Mouse (Mus musculus) CH12.LX (cell line): ENCODE measurements around the gene Ccdc114. TPM values are rescaled to one million over a fixed set of nuclear protein-coding genes. Genes with fewer than 3 reads are reported as not detected.

ENCODE experiments used
- DNase-seq: peaks from one replicate; pipeline ENCODE4 v3.0.0-alpha.2; 2013; ENCODE audit errors: extremely low read depth
- H3K27ac ChIP-seq: 2 replicates; pipeline ENCODE4 v1.5.1; 2012; ENCODE audit warnings: low read depth, mild to moderate bottlenecking, control low read depth, moderate library complexity; ENCODE audit not compliant: insufficient read depth
- H3K27me3 ChIP-seq: replicated peaks from 2 replicates; pipeline ENCODE3; 2012; ENCODE audit warnings: inconsistent platforms
- H3K36me3 ChIP-seq, 2 experiments: replicated peaks in 1 of 2; 2 replicates each; pipeline versions ENCODE3 to v1.6.1; 2012; ENCODE audit warnings: inconsistent platforms in 1 of 2, low read length in 1 of 2, mild to moderate bottlenecking in 1 of 2, mixed read lengths in 1 of 2, moderate library complexity in 1 of 2; ENCODE audit not compliant: control insufficient read depth in 1 of 2, insufficient read depth in 1 of 2
- H3K4me1 ChIP-seq, 2 experiments: 2 replicates each; pipeline ENCODE4 v1.6.1; 2012; ENCODE audit warnings: inconsistent platforms in 1 of 2, moderate library complexity in 1 of 2; ENCODE audit not compliant: insufficient read depth in 2 of 2, control insufficient read depth in 1 of 2
- H3K4me2 ChIP-seq: 2 replicates; pipeline ENCODE4 v1.6.1; 2012; ENCODE audit warnings: low read depth, mild to moderate bottlenecking, control low read depth; ENCODE audit not compliant: poor library complexity, insufficient read depth, severe bottlenecking
- H3K4me3 ChIP-seq, 3 experiments: fragments of 150-350 bp in 1 of 3; sonication (generic) in 1 of 3; replicated peaks in 1 of 3; 2 replicates each; pipeline versions ENCODE3 to v1.5.1; 2011 to 2012; ENCODE audit warnings: low read depth in 2 of 3, low read length in 2 of 3, mild to moderate bottlenecking in 2 of 3, moderate library complexity in 2 of 3, control low read depth in 1 of 3, improper control_type of control experiment in 1 of 3, inconsistent platforms in 1 of 3, mixed read lengths in 1 of 3; ENCODE audit not compliant: poor library complexity in 1 of 3
- H3K79me2 ChIP-seq: replicated peaks from 2 replicates; pipeline ENCODE4 v1.6.1; 2012; ENCODE audit warnings: mild to moderate bottlenecking, moderate library complexity; ENCODE audit not compliant: control insufficient read depth, poor library complexity, insufficient read depth, severe bottlenecking; ENCODE audit errors: extremely low read depth
- H3K9ac ChIP-seq: 2 replicates; pipeline ENCODE4 v1.6.1; 2012; ENCODE audit warnings: low read depth, mild to moderate bottlenecking, control low read depth, moderate library complexity; ENCODE audit not compliant: insufficient read depth
- H3K9me3 ChIP-seq: replicated peaks from 2 replicates; pipeline ENCODE3; 2012; ENCODE audit warnings: low read length, inconsistent platforms, mixed read lengths
- BHLHE40 ChIP-seq: IDR thresholded peaks from 2 replicates; pipeline ENCODE4 v1.6.1; 2011; ENCODE audit warnings: mild to moderate bottlenecking, low read depth, low read length, improper control_type of control experiment
- CHD1 ChIP-seq: IDR thresholded peaks from 2 replicates; pipeline ENCODE4 v1.6.1; 2012; ENCODE audit warnings: low read depth, low read length, improper control_type of control experiment, inconsistent platforms
- CTCF ChIP-seq, 2 experiments: IDR thresholded peaks in 1 of 2; conservative IDR thresholded peaks in 1 of 2; 2 replicates each; pipeline ENCODE4 v1.5.1; 2011 to 2012; ENCODE audit warnings: low read depth in 2 of 2, low read length in 2 of 2, improper control_type of control experiment in 1 of 2, inconsistent platforms in 1 of 2, mild to moderate bottlenecking in 1 of 2, moderate library complexity in 1 of 2
- E2F4 ChIP-seq: IDR thresholded peaks from 2 replicates; pipeline ENCODE4 v1.6.1; 2011; ENCODE audit warnings: low read depth, low read length, improper control_type of control experiment; ENCODE audit not compliant: insufficient replicate concordance
- ELF1 ChIP-seq: IDR thresholded peaks from 2 replicates; pipeline ENCODE4 v1.6.1; 2014; ENCODE audit warnings: low read depth, mild to moderate bottlenecking, inconsistent platforms, low read length, improper control_type of control experiment
- GABPA ChIP-seq: IDR thresholded peaks from 2 replicates; pipeline ENCODE4 v1.6.1; 2012; ENCODE audit warnings: low read depth, low read length, improper control_type of control experiment, inconsistent platforms; ENCODE audit not compliant: insufficient replicate concordance
- JUN ChIP-seq: IDR thresholded peaks from 2 replicates; pipeline ENCODE4 v1.6.1; 2011; ENCODE audit warnings: low read depth, mild to moderate bottlenecking, low read length, improper control_type of control experiment, moderate library complexity; ENCODE audit not compliant: insufficient read depth
- JUND ChIP-seq: conservative IDR thresholded peaks from 2 replicates; pipeline ENCODE4 v1.6.1; 2011; ENCODE audit warnings: low read depth, low read length, improper control_type of control experiment
- KAT2A ChIP-seq: IDR thresholded peaks from 2 replicates; pipeline ENCODE4 v1.6.1; 2012; ENCODE audit warnings: low read length, improper control_type of control experiment, inconsistent platforms; ENCODE audit not compliant: insufficient replicate concordance
- MEF2A ChIP-seq: IDR thresholded peaks from 2 replicates; pipeline ENCODE4 v1.6.1; 2014; ENCODE audit warnings: low read depth, mild to moderate bottlenecking, inconsistent platforms, low read length, improper control_type of control experiment, borderline replicate concordance
- MXI1 ChIP-seq: IDR thresholded peaks from 2 replicates; pipeline ENCODE4 v1.6.1; 2011; ENCODE audit warnings: mild to moderate bottlenecking, low read depth, low read length, improper control_type of control experiment
- NELFE ChIP-seq: IDR thresholded peaks from 2 replicates; pipeline ENCODE4 v1.6.1; 2011; ENCODE audit warnings: low read depth, low read length, improper control_type of control experiment
- NRF1 ChIP-seq: IDR thresholded peaks from 2 replicates; pipeline ENCODE4 v1.6.1; 2014; ENCODE audit warnings: low read depth, mild to moderate bottlenecking, inconsistent platforms, low read length, improper control_type of control experiment, moderate library complexity
- POLR2AphosphoS2 ChIP-seq: IDR thresholded peaks from 2 replicates; pipeline ENCODE4 v1.6.1; 2011; ENCODE audit warnings: low read depth, low read length, improper control_type of control experiment
- RAD21 ChIP-seq: IDR thresholded peaks from 2 replicates; pipeline ENCODE4 v1.6.1; 2011; ENCODE audit warnings: low read depth, mild to moderate bottlenecking, low read length, improper control_type of control experiment, moderate library complexity
- SMC3 ChIP-seq: IDR thresholded peaks from 2 replicates; pipeline ENCODE4 v1.6.1; 2011; ENCODE audit warnings: low read depth, low read length, improper control_type of control experiment
- TBP ChIP-seq: conservative IDR thresholded peaks from 2 replicates; pipeline ENCODE4 v1.6.1; 2011; ENCODE audit warnings: low read depth, low read length, improper control_type of control experiment
- TCF12 ChIP-seq: IDR thresholded peaks from 2 replicates; pipeline ENCODE4 v1.6.1; 2014; ENCODE audit warnings: low read depth, mild to moderate bottlenecking, inconsistent platforms, low read length, improper control_type of control experiment
- USF1 ChIP-seq: IDR thresholded peaks from 2 replicates; pipeline ENCODE4 v1.6.1; 2014; ENCODE audit warnings: low read depth, mild to moderate bottlenecking, inconsistent platforms, low read length, improper control_type of control experiment
- USF2 ChIP-seq: conservative IDR thresholded peaks from 2 replicates; pipeline ENCODE4 v1.6.1; 2011; ENCODE audit warnings: low read depth, low read length, improper control_type of control experiment
- ZKSCAN1 ChIP-seq: IDR thresholded peaks from 2 replicates; pipeline ENCODE4 v1.6.1; 2012; ENCODE audit warnings: low read depth, inconsistent platforms, low read length, improper control_type of control experiment, borderline replicate concordance
- ZNF384 ChIP-seq: IDR thresholded peaks from 2 replicates; pipeline ENCODE4 v1.6.1; 2012; ENCODE audit warnings: low read depth, low read length, improper control_type of control experiment, inconsistent platforms
- dilution Hi-C: fragments of 300-500 bp; cut with MboI; formaldehyde crosslinking; loops from 2 replicates; pipeline ENCODE4 v1.14.3; 2020; ENCODE audit warnings: low sequenced_read_pairs; ENCODE audit not compliant: extremely low pct_unique_long_range_greater_than_20kb, extremely low pct_ligation_motif_present
- in situ Hi-C: fragments of 300-500 bp; cut with MboI; formaldehyde crosslinking; loops from 3 replicates; pipeline ENCODE4 v1.14.3; 2019; ENCODE audit warnings: low sequenced_read_pairs, low pct_ligation_motif_present, low pct_unique_long_range_greater_than_20kb, mixed read lengths
- polyA plus RNA-seq: library from polyadenylated mRNA; unstranded; fragments of >175 nt; gene quantifications from 2 replicates; pipeline ENCODE4 v1.2.1, GENCODE M21; 2012; ENCODE audit warnings: low read depth; ENCODE audit not compliant: insufficient read length
- total RNA-seq, 2 experiments: library from RNA; depleted of rRNA; stranded (reverse); fragments of 300-350 nt in 1 of 2; fragments of >200 nt in 1 of 2; gene quantifications; 2 replicates each; pipeline ENCODE4 v1.2.3; 2012 to 2014

Ccdc114 gene
- total and polyA plus RNA-seq, 3 experiments: 0.11 TPM; not detected in 2

DNA sequence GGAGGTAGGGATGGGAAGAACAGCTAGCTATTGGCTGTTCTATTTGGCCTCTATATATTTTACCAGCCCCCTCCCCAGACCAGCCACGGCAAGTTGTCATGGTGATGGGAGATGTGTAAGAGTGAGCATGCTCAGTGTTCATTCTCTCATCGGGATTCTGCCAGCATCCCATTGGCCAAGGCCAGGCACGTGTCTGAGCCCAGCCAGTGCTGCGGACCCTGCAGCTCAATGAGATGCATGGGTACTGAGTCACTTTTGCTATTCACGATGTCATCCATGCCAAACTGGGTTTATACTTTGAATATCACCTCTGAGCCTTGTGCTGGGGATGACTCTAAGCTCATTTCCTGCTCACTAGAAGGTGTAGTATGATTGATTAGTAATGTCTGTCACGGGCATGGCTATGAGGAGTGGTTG, 49.4 kb downstream of the Ccdc114 start (continued):
- TF ChIP-seq JUN (peak; percentile 88), KAT2A (no peak)
- TF ChIP-seq, all 38 proteins: peak for 14

DNA sequence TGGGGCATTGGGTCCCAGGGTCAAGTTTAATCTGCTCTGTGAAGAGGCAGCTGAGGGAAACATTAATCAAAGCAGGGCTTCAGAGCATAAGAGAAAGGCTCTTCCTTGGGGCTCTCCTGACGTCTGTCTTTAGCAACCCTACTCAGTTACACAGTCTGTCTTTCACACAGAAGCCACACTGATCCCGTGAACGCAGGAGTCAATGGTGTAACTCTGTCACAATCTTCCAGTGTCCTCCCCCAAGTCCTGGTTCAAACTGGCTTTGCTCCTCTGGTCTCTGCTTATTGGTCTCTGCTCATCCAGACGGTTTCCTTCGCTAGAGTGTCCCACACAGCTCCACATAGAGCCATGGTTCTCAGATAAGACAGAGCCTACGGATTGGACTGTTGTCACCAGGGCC, 50.2 kb downstream of the Ccdc114 start:
- H3K4me1 ChIP-seq: peaks cover 6 to 15% of the 10 kb centered on the region in 2 experiments; a peak in 3 of 4 replicates
- H3K79me2 ChIP-seq: no peaks in the 10 kb centered on the region
- no peak overlapping the region for H3K9ac ChIP-seq
- H3K27me3 ChIP-seq: no peaks in the 10 kb centered on the region
- no peaks in the 10 kb centered on the region for H3K9me3 ChIP-seq
- TF ChIP-seq ZNF384 (no peak), MXI1 (no peak), CHD1 (no peak), TBP (no peak), ZKSCAN1 (no peak), NELFE (no peak), CTCF (conservative IDR thresholded peaks at IDR 0.05 in 1 of 2, IDR thresholded peaks at IDR 0.05 in 1 of 2; ENCODE audit: low read depth in 2 of 2, low read length in 2 of 2) (no peak)
- TF ChIP-seq, all 38 proteins: peak for 0
- in situ Hi-C loops (no loop called here), dilution Hi-C loops (no loop called here)
- Histone ChIP-seq H3K36me3 (peaks cover 0 to 22% of the 10 kb centered on the region in 2 experiments), H3K4me3 (peak overlapping the region; percentile 33 to 66 (median 58)), H3K4me2 (peak overlapping the region; percentile 4), H3K27ac (peak overlapping the region; percentile 53; the same call in 1 of the 2 replicates)
- DNase-seq: no peak

GRCm38 (mm10) chr7:45974512-45974911, 50.6 kb downstream of the Ccdc114 start:
- peak; percentile 77 for DNase-seq
- in situ Hi-C loops: no loop called here

More at GRCm38 (mm10) chr7:45974512-45974911, 50.6 kb downstream of the Ccdc114 start:
- no peak overlapping the region for H3K9ac ChIP-seq
- peaks cover 6 to 15% of the 10 kb centered on the region in 2 experiments; a peak in 3 of 4 replicates for H3K4me1 ChIP-seq
- no peaks in the 10 kb centered on the region for H3K79me2 ChIP-seq
- H3K4me2 ChIP-seq: no peak overlapping the region
- peak overlapping the region in 2 of 3 experiments; percentile 58 to 66 for H3K4me3 ChIP-seq
- H3K9me3 ChIP-seq: no peaks in the 10 kb centered on the region
- dilution Hi-C loops: no loop called here
- no peak for TF ChIP-seq E2F4
- TF ChIP-seq SMC3: no peak; the same call in 1 of the 2 replicates
- TF ChIP-seq GABPA: no peak
- no peak for TF ChIP-seq BHLHE40
- TF ChIP-seq ELF1: no peak
- no peak for TF ChIP-seq MEF2A
- no peak for TF ChIP-seq JUND
- TF ChIP-seq USF1: no peak
- peak in 1 of 2 experiments; percentile 56; a peak in 2 of 4 replicates for TF ChIP-seq CTCF (conservative IDR thresholded peaks at IDR 0.05 in 1 of 2, IDR thresholded peaks at IDR 0.05 in 1 of 2; ENCODE audit: low read depth in 2 of 2, low read length in 2 of 2)
- TF ChIP-seq TCF12: no peak
- TF ChIP-seq NRF1: no peak
- TF ChIP-seq USF2: no peak
- TF ChIP-seq TBP: no peak
- TF ChIP-seq POLR2AphosphoS2: no peak
- peak; percentile 60 for TF ChIP-seq RAD21
- TF ChIP-seq KAT2A: no peak
- H3K36me3 ChIP-seq: peaks cover 0 to 22% of the 10 kb centered on the region in 2 experiments
- no peaks in the 10 kb centered on the region for H3K27me3 ChIP-seq
- no peak overlapping the region for H3K27ac ChIP-seq
